Mouse (Mus musculus) right cerebral cortex, postnatal 25 days (tissue): ENCODE data around the gene Dhx58.
A peak's percentile ranks its signal among the peaks of the same experiment; 100 is the strongest.
"Not testable (repeated sequence)": the region's sequence is repeated elsewhere in the genome, so short reads cannot be mapped to it uniquely, and the experiment has no call there.

Source experiments
- DNase-seq: peaks from one replicate; pipeline ENCODE4 v3.0.0; 2022

Gene Dhx58

GRCm38 (mm10) chr11:100697921-100698320, 6.2 kb downstream of the Dhx58 start:
- DNase-seq: no peak

GRCm38 (mm10) chr11:100694926-100695325, 9.1 kb downstream of the Dhx58 start:
- DNase-seq: peak; percentile 68

GRCm38 (mm10) chr11:100693154-100693553, 10.9 kb downstream of the Dhx58 start:
- DNase-seq: no peak

GRCm38 (mm10) chr11:100692164-100692616, 11.9 kb downstream of the Dhx58 start, which contains the start of gene Zfp385c:
Zfp385c (minus strand) TSS chr11:100692455.
- DNase-seq: no peak

GRCm38 (mm10) chr11:100690389-100690788, 13.7 kb downstream of the Dhx58 start:
- no peak for DNase-seq

DNA sequence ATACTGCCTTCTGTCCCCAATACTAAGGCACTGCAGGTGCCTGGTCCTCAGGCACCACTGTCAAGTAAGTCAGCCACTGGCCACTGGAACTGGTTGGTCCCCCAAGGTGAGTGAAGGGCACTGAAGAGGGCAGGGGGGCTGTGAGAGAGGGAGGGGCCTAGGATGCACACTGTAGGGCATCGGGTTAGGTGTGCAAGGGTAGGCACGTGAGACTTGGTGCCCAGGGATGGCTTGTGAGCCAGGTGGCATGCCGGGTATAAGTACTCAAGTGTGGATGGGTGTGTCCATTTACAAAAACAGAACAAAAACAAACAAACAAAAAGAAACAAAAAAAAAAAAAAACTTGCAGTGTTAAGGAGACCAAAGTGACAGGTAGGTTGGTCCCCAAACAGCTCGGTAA, 15.6 kb downstream of the Dhx58 start:
- DNase-seq: no peak

- DNase-seq: no peak
These were observed 16.8 kb downstream of the Dhx58 start for GRCm38 (mm10) chr11:100687265-100687664.

DNA sequence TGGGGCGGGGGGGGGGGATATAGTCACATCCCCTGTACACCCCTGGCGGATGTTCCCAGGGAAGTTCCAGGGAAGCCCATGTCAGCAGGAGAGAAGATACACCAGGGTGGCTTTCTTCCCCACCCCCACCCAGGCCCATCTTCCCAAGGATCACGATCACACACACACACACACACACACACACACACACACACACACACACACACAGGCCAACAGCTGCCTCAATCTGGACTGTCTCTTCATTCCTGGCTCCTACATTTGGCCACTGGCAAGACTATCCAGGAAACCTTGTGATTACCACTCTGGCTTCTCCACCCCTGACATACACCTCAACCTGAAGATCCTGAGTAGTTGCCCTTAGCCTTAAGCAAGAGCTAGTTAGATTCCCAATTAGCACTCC, 18.7 kb downstream of the Dhx58 start:
- DNase-seq: no peak

DNA sequence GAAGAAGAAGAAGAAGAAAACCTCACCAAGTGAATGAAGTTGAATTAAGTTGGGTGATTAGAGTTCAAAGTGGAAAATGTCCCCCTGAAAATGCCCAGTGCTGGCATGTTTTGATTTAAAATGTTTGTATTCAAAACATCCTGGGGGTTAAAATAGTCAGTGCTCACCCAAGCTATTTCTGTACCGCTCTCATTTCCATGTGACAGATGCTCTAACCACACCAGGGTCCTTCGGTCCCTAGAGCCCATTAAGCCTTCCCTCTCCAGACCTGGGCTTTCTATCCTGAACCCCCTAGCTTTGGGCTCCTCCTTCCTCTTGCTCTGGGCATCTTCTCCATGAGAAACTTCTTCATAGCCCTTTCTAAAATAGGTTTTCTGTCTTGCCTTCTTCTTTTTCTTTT, 20.0 kb downstream of the Dhx58 start:
- no peak for DNase-seq

- no peak for DNase-seq
These were observed 21.5 kb downstream of the Dhx58 start for GRCm38 (mm10) chr11:100682526-100682925.

- no peak for DNase-seq
These were observed 22.2 kb downstream of the Dhx58 start for GRCm38 (mm10) chr11:100681826-100682225.

DNA sequence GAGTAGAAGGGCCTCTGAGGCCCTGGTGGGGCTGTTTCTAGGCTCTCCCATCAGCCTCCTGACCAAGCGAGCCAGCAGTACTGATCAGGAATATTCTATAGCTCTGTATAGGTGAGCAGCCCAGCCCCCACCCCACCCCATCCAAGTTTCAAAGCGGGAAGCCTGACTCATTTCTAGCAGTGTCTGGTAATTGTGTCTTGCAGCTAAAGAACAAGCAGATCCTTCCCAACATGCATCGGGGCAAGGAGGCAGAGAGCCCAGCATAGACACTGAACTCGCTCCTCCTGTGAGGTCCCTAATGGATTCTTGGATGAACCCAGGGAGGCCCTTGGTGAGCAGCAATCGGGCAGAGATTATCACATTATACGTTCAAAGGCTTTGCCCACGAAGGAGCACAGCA, 26.3 kb downstream of the Dhx58 start:
- peak; percentile 14 for DNase-seq

- DNase-seq: no peak
These were observed 30.9 kb downstream of the Dhx58 start for GRCm38 (mm10) chr11:100673169-100673568.

- DNase-seq: no peak
These were observed 32.1 kb downstream of the Dhx58 start for GRCm38 (mm10) chr11:100671956-100672355.

DNA sequence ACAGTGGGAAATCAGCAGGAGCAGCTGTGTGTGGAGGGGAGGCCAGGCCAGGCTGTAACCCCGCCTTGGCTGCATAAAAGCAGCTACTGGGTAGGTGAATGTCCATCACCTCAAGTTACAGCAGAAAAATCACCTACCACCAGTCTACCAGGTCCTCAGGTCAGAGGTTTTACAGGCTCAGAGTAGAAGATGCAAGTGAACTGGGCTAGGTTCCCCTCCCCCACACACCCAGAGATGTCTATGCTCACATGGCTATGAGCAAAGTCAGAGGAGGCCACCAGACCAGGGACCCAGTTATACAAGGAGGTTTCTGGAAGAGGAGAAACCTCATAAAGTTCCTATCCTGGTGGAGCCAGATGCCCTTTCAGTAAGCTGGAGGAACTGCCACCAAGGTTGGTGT, 33.0 kb downstream of the Dhx58 start:
- no peak for DNase-seq

- no peak for DNase-seq
These were observed 44.3 kb downstream of the Dhx58 start for GRCm38 (mm10) chr11:100659806-100660205.

DNA sequence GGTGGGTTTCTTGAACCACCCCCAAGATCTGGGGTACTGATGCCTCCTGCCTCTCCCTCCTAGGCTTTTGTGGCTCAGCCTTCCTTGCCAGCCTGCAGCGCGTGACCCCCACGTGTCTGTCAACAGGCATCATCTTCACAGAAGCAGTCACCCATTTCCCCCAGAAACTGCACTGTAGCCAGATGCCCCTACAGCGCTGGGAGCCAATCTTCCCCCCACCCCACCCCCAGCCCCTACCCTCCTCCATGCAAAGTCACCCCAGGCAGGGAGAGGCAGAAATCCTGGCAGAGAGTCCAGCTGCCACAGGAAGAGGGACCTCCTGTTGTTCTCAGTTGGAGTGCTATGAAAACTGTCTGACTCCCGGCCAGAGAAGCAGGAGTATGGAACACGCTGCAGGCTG, 47.6 kb downstream of the Dhx58 start:
- DNase-seq: no peak

- DNase-seq: not testable (repeated sequence)
These were observed 48.5 kb downstream of the Dhx58 start for GRCm38 (mm10) chr11:100655589-100655988.

DNA sequence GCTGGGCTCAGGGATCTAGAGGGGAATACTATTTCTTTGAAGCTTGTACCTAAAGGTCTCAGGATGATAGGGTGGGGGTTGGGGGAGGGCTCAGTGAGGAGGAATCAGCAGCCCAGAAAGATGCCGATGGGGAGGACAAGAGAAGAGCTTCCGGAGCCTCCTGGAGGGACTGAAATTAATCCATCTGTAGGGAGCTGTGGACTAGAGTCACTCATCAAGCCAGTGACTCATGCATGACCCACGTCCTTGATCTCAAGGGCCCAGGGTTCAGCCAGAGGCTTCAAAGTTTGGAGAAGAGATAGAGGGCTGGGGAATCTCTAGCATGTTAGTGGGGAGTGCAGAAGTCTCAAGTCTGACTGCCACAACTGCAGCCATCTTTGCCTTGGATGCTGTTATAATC, 52.3 kb downstream of the Dhx58 start:
- no peak for DNase-seq

DNA sequence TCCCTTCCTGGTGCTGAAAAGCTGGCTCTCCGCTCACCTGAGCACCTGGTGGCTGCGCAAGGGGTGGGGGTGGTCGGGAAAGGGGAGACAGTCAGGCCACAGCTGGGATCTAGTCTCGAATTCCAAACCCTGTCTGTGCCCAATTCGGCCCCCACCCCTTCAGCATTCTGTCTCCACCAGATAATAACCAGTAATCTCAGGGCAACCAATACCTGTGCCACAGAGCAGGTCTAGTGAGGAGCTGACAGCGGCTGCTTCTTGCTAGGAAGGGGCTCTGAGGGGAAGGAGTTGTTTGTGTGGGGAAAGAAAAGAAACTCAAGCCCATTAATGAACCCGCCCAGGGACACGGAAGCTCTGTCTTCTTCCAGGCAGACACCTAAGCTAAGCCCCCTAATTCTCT, 52.9 kb downstream of the Dhx58 start:
- no peak for DNase-seq

GRCm38 (mm10) chr11:100648405-100648804, 55.7 kb downstream of the Dhx58 start:
- DNase-seq: no peak

DNA sequence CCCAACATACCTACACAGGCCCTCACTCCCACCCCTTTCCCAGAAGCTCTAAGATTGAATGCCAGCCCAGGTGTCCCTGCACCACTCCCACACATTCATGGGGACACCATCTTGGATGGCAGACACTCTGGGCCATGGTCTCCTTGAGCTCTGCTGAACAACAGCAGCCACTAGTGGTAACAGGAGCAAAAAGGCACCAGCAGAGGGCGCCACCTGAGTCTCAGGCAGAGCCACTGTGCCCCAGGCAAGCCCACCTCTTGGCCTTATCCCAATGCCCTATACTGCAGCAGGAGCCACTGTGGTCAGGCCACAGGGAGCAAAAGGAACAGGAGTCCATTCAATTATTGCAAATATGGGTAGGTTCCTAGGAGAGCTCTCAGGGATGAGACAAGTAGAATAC, 57.8 kb downstream of the Dhx58 start:
- DNase-seq: no peak
